Mouse (Mus musculus) embryonic facial prominence, embryonic 10.5 days (tissue): Measurements from ENCODE around the gene Bub3. TPM values are rescaled to one million over a fixed set of nuclear protein-coding genes. Genes with fewer than 3 reads are reported as not detected.

ENCODE experiments used
- DNase-seq: peaks from one replicate; pipeline ENCODE4 v3.0.0-alpha.2; 2017; ENCODE audit warnings: low spot score
- H3K27ac ChIP-seq: fragments of 300-500 bp; sonication (generic); replicated peaks from 2 replicates; pipeline ENCODE4 v1.5.1; 2016; ENCODE audit warnings: mild to moderate bottlenecking
- H3K27me3 ChIP-seq: fragments of 300-500 bp; sonication (generic); replicated peaks from 2 replicates; pipeline ENCODE4 v1.6.1; 2016; ENCODE audit warnings: low read depth, mild to moderate bottlenecking; ENCODE audit not compliant: poor library complexity, severe bottlenecking
- H3K36me3 ChIP-seq: fragments of 300-500 bp; sonication (generic); replicated peaks from 2 replicates; pipeline ENCODE4 v1.6.1; 2016; ENCODE audit warnings: mild to moderate bottlenecking, moderate library complexity
- H3K4me1 ChIP-seq: fragments of 300-500 bp; sonication (generic); 2 replicates; pipeline ENCODE4 v1.6.1; 2016
- H3K4me3 ChIP-seq: fragments of 300-500 bp; sonication (generic); 2 replicates; pipeline ENCODE4 v1.5.1; 2016; ENCODE audit warnings: mild to moderate bottlenecking, moderate library complexity
- H3K9me3 ChIP-seq: fragments of 300-500 bp; sonication (generic); 2 replicates; pipeline ENCODE4 v1.6.1; 2016; ENCODE audit warnings: mild to moderate bottlenecking
- WGBS: fragments of 180-500 bp; shearing (Covaris S2); methylation state at CpG from one replicate; pipeline ENCODE4 v1.1.7; 2016; 5-methylcytosine and 5-hydroxymethylcytosine counted together
- polyA plus RNA-seq: library from polyadenylated mRNA; unstranded; fragments of >200 nt; fragmentation: Nextera tagmentation; extraction: Ambion mirVana; gene quantifications from 2 replicates; pipeline ENCODE4 v1.2.1, GENCODE M21; 2016

Bub3 gene
- polyA plus RNA-seq, 1 experiment from 2014 or later = 312 TPM

GRCm38 (mm10) chr7:131548473-131548872 lies 11.5 kb upstream of the Bub3 start, which contains the start of gene Hmx2:
Gene Hmx2, plus strand, starts transcription at chr7:131548773.
- Histone ChIP-seq H3K27ac (no peak within 1 kb of the TSS), H3K27me3 (peaks cover 100% of the 10 kb centered on the region), H3K36me3 (no peaks in the 10 kb centered on the region), H3K4me1 (peaks cover 20% of the 10 kb centered on the region), H3K9me3 (no peaks in the 10 kb centered on the region), H3K4me3 (no peak within 1 kb of the TSS)
- DNase-seq = no peak
- whole genome bisulfite sequencing = 5% methylated on average over 3 of the region's 3 CpGs

- Histone ChIP-seq H3K36me3 (no peaks in the 10 kb centered on the region), H3K27ac (no peak overlapping the region), H3K9me3 (no peaks in the 10 kb centered on the region), H3K4me3 (no peak overlapping the region), H3K27me3 (peaks cover 100% of the 10 kb centered on the region), H3K4me1 (peaks cover 33% of the 10 kb centered on the region)
- WGBS = under 1% methylated on average over 4 of the region's 4 CpGs
- peak; percentile 31 for DNase-seq
Observed at GRCm38 (mm10) chr7:131551471-131551870, 8.6 kb upstream of the Bub3 start.

- DNase-seq = peak; percentile 63
- Histone ChIP-seq H3K27me3 (peaks cover 100% of the 10 kb centered on the region), H3K9me3 (no peaks in the 10 kb centered on the region), H3K4me3 (peak overlapping the region; percentile 25; the same call in 1 of the 2 replicates), H3K4me1 (peaks cover 40% of the 10 kb centered on the region), H3K27ac (no peak overlapping the region), H3K36me3 (no peaks in the 10 kb centered on the region)
- WGBS = under 1% methylated on average over 42 of the region's 42 CpGs
Observed at GRCm38 (mm10) chr7:131551931-131552741, 7.9 kb upstream of the Bub3 start.

- Histone ChIP-seq H3K27ac (no peak overlapping the region), H3K4me1 (peaks cover 42% of the 10 kb centered on the region), H3K9me3 (no peaks in the 10 kb centered on the region), H3K36me3 (no peaks in the 10 kb centered on the region), H3K27me3 (peaks cover 100% of the 10 kb centered on the region), H3K4me3 (no peak overlapping the region; the same call in 1 of the 2 replicates)
- no peak for DNase-seq
- WGBS = under 1% methylated on average over 5 of the region's 5 CpGs
Observed at GRCm38 (mm10) chr7:131552781-131553180, 7.2 kb upstream of the Bub3 start.

GRCm38 (mm10) chr7:131553771-131554175 lies 6.2 kb upstream of the Bub3 start:
- H3K9me3 ChIP-seq = no peaks in the 10 kb centered on the region
- H3K4me1 ChIP-seq = peaks cover 42% of the 10 kb centered on the region
- H3K27me3 ChIP-seq = peaks cover 100% of the 10 kb centered on the region
- WGBS = under 1% methylated on average over 38 of the region's 39 CpGs
- no peaks in the 10 kb centered on the region for H3K36me3 ChIP-seq
- 0 out of 2 replicates have a peak overlapping the region, but pooled peaks have one; percentile 35 for H3K27ac ChIP-seq
- peak; percentile 79 for DNase-seq
- peak overlapping the region; percentile 58 for H3K4me3 ChIP-seq

GRCm38 (mm10) chr7:131554341-131555180 lies 5.5 kb upstream of the Bub3 start:
- H3K4me1 ChIP-seq = peaks cover 42% of the 10 kb centered on the region

GRCm38 (mm10) chr7:131555301-131556081 lies 4.5 kb upstream of the Bub3 start:
- H3K4me3 ChIP-seq = peak overlapping the region; percentile 28
- under 1% methylated on average over 68 of the region's 68 CpGs for WGBS
- no peak overlapping the region for H3K27ac ChIP-seq
- peaks cover 42% of the 10 kb centered on the region for H3K4me1 ChIP-seq
- no peaks in the 10 kb centered on the region for H3K9me3 ChIP-seq
- H3K27me3 ChIP-seq = peaks cover 91% of the 10 kb centered on the region
- peak; percentile 76 for DNase-seq
- H3K36me3 ChIP-seq = no peaks in the 10 kb centered on the region

More at GRCm38 (mm10) chr7:131554341-131555180, 5.5 kb upstream of the Bub3 start:
- Histone ChIP-seq H3K9me3 (no peaks in the 10 kb centered on the region), H3K27ac (0 out of 2 replicates have a peak overlapping the region, but pooled peaks have one; percentile 35), H3K27me3 (peaks cover 100% of the 10 kb centered on the region), H3K4me3 (peak overlapping the region; percentile 58), H3K36me3 (no peaks in the 10 kb centered on the region)
- DNase-seq = peak; percentile 63
- WGBS = under 1% methylated on average over 45 of the region's 45 CpGs

- no peak for DNase-seq
- Histone ChIP-seq H3K27ac (no peak overlapping the region), H3K27me3 (peaks cover 85% of the 10 kb centered on the region), H3K9me3 (no peaks in the 10 kb centered on the region), H3K36me3 (no peaks in the 10 kb centered on the region), H3K4me3 (peak overlapping the region; percentile 28), H3K4me1 (peaks cover 43% of the 10 kb centered on the region)
- WGBS = under 1% methylated on average over 9 of the region's 9 CpGs
Observed at GRCm38 (mm10) chr7:131556116-131556515, 3.9 kb upstream of the Bub3 start.

GRCm38 (mm10) chr7:131556541-131557271 lies 3.3 kb upstream of the Bub3 start:
- WGBS = under 1% methylated on average over 37 of the region's 37 CpGs
- Histone ChIP-seq H3K27me3 (peaks cover 79% of the 10 kb centered on the region), H3K36me3 (peaks cover under 1% of the 10 kb centered on the region), H3K27ac (no peak overlapping the region), H3K9me3 (no peaks in the 10 kb centered on the region), H3K4me3 (peak overlapping the region; percentile 40), H3K4me1 (peaks cover 49% of the 10 kb centered on the region)
- DNase-seq = peak; percentile 69

- no peak overlapping the region for H3K27ac ChIP-seq
- peaks cover 69% of the 10 kb centered on the region for H3K27me3 ChIP-seq
- H3K4me1 ChIP-seq = peaks cover 53% of the 10 kb centered on the region
- no peak overlapping the region for H3K4me3 ChIP-seq
- H3K9me3 ChIP-seq = no peaks in the 10 kb centered on the region
- WGBS = 34% methylated on average over 2 of the region's 2 CpGs
- DNase-seq = no peak
- H3K36me3 ChIP-seq = peaks cover 11% of the 10 kb centered on the region
Observed at GRCm38 (mm10) chr7:131557751-131558150, 2.3 kb upstream of the Bub3 start.

- no peaks in the 10 kb centered on the region for H3K9me3 ChIP-seq
- H3K36me3 ChIP-seq = peaks cover 40% of the 10 kb centered on the region
- under 1% methylated on average over 14 of the region's 14 CpGs for WGBS
- H3K27ac ChIP-seq = peak overlapping the region; percentile 99
- H3K27me3 ChIP-seq = peaks cover 40% of the 10 kb centered on the region
- DNase-seq = no peak
- H3K4me1 ChIP-seq = peaks cover 36% of the 10 kb centered on the region
- H3K4me3 ChIP-seq = peak overlapping the region; percentile 78
Observed at GRCm38 (mm10) chr7:131560697-131561042, 648 bp downstream of the Bub3 start.
